Mouse (Mus musculus) left cerebral cortex, adult 2 months (tissue): ENCODE results near the gene Ufc1. TPM values are rescaled to one million over a fixed set of nuclear protein-coding genes. Genes with fewer than 3 reads are reported as not detected.

Experiments used
- DNase-seq, 2 experiments: peaks; one replicate each; pipeline ENCODE4 v3.0.0; 2021 to 2022; ENCODE audit warnings: low spot score in 2 of 2, mixed read lengths in 1 of 2; ENCODE audit errors: extremely low spot score in 1 of 2
- H3K27ac ChIP-seq: fragments of 200-600 bp; 2 replicates; pipeline ENCODE4 v1.8.1; 2022
- H3K4me3 ChIP-seq: fragments of 200-600 bp; 2 replicates; pipeline ENCODE4 v1.8.1; 2022
- CTCF ChIP-seq: fragments of 200-600 bp; IDR thresholded peaks from 2 replicates; pipeline ENCODE4 v1.8.1; 2022; ENCODE audit warnings: antibody characterized with exemption, mild to moderate bottlenecking, moderate library complexity
- intact Hi-C: fragments of 180-260 bp; cut with DNase I; formaldehyde crosslinking; loops from one replicate; pipeline ENCODE4 v1.15.1; 2025
- total RNA-seq, 2 experiments: library from RNA; stranded (reverse); gene quantifications; 2 replicates each; pipeline ENCODE4 v1.2.3; 2021

Gene Ufc1
- total RNA-seq, 2 experiments from 2014 or later, result 101 to 108 TPM

DNA sequence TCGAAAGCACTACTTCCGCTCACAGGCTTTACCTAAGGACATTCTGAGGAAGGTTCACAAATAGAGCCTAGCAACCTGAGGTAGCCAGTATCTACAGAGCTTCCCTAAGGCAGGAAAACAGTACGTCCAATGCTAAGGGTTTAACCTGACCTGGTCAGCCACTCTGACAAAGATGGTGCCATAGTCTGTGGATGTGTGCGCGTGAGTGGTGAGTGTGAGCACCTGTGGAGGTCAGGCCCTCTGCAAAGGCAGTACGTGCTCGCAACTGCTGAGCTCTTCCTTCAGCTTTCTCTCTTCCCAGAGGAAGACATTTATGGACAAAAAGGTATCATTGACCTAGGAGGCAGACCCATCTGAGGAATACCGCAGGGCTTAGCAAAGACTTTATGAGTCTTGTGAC is 16.4 kb downstream of the Ufc1 start:
- intact Hi-C loops, result no loop called here
- Histone ChIP-seq H3K4me3 (no peak overlapping the region), H3K27ac (no peak overlapping the region)
- no peak for TF ChIP-seq CTCF
- DNase-seq, result peak in 1 of 2 experiments; percentile 4

DNA sequence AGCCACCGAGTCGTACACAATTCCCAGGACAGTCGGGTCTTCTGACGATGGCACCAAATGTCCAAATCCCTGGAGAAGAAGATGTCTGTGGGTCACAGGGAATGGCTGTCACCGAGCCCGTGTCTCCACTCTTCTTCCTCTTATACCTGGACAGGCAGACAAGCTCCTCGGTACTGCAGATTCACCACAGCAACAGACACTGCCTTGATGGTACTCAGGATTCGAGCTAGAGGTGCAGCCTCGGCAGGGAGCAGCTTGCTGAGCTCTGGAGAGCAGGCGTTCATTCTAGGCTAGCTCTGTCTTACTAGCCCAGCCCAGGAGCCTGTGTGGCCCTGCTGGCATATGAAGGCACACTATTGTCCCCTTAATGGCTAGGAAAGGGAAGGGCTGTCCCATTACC is 17.1 kb downstream of the Ufc1 start:
- no peak for DNase-seq
- TF ChIP-seq CTCF, result no peak
- no peak overlapping the region for H3K27ac ChIP-seq

DNA sequence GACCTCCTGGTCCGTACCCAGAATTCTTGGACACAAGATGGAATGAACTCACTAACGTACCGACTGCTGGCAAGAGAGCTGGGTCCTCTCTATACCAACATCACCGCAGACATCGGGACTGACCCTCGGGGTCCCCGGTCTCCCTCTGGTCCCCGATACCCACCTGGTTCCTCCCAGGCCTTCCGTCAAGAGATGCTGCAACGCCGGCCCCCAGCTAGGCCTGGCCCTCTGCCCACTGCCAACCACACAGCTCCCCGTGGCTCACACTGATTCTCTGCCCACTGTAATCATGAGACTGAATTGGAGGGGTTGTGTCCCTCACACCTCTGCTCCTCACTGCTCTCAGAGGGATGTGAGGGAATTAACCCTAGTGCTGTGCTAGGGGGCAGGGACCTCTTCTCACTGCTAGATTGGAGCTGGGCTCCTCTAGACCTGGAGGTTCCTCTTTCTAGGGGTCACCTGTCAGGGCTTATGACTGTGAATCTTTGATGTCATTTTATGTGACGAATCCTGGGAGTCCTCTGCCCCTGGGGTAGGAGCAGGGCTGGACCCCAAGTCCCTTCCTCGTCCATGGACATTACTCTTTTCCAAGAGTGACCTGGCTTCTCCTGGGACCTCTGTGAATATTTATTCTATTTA is 18.6 kb downstream of the Ufc1 start:
- TF ChIP-seq CTCF, result no peak
- Histone ChIP-seq H3K27ac (no peak overlapping the region), H3K4me3 (no peak overlapping the region)
- DNase-seq, result no peak
- intact Hi-C loops, result no loop called here

More for the DNA sequence above, 17.1 kb downstream of the Ufc1 start:
- intact Hi-C loops, result no loop called here
- H3K4me3 ChIP-seq, result no peak overlapping the region

DNA sequence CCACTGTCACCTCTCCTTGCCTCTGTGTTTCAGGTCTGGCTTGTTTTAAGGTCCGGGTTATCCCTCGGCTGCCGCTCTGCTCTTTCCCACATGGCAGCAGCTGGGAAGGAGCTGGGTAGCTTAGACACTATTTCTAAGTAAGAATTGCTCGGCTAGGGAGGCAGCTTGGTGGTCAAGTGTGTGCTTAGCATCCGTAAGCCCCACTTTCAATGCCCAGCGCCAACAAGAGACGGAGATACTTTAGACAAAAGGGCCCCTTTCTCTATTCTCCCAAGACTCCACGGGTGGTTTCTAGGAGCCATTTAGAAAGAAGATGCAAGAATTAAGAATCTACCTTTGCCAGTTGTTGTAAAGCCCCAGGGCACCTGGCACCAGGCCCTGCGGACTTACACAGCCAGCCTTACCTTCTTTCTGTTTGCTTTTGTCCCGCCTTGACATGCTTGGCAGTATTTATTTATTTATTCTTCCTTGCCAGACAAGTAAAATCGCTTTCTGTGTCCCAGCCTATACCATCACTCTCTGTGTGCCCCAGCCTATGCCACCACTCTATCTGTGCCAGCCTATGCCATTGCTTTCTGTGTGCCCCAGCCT is 19.6 kb downstream of the Ufc1 start:
- intact Hi-C loops, result no loop called here

DNA sequence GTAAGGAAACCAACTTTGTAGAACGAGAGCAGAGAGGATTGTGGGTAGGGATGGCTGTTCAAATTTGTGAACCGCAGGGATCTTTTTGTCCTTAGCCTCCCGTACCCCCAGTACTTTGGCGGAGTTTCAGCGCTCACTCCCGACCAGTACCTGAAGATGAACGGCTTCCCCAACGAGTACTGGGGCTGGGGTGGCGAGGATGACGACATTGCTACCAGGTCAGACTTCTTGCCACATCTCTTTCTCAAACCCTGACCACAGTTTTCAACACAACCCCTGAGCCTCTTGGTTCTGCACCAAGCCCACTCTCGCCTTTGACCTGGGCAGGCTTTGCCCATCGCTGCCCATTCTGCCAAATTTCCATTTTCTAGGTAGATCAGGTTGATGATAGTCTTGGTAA is 20.7 kb downstream of the Ufc1 start:
- H3K4me3 ChIP-seq, result no peak overlapping the region
- intact Hi-C loops, result no loop called here
- no peak for DNase-seq
- H3K27ac ChIP-seq, result no peak overlapping the region
- TF ChIP-seq CTCF, result no peak

More for the DNA sequence above, 19.6 kb downstream of the Ufc1 start:
- Histone ChIP-seq H3K4me3 (no peak overlapping the region), H3K27ac (no peak overlapping the region)
- TF ChIP-seq CTCF, result no peak
- no peak for DNase-seq

DNA sequence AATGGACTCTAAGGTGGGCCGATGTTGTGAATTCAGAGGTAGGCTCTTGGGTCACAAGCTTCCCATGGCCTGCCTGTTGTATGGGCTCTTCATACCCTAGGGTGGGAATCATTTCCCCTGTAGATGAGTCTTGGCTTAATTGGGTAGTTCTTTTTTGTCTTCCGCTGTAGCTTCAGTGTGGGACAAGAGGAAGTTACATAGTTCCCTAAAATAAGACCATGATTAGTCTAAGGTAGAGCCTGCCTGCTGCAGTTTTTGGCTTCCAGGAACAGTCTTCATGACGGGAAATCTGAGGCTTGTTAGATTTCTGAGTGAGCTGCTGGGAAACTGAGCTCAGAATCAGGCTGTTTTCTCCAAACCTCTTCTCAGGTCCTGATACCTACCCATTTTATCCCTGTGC is 22.7 kb downstream of the Ufc1 start:
- no peak for DNase-seq
- Histone ChIP-seq H3K4me3 (no peak overlapping the region), H3K27ac (no peak overlapping the region)
- intact Hi-C loops, result no loop called here
- TF ChIP-seq CTCF, result no peak

DNA sequence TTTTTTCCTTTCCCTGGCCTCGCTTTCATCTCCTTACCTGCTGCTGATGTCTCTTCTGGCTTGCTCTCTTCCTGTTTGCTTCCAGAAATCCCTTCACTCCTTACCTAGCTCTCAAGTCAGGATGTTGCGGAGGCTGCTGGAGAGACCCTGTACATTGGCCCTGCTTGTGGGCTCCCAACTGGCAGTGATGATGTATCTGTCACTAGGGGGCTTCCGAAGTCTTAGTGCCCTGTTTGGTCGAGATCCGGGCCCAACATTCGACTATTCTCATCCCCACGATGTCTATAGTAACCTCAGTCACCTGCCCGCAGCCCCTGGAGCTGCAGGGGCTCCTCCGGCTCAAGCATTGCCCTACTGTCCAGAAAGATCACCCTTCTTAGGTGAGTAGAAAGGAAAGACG is 23.2 kb downstream of the Ufc1 start:
- no peak for TF ChIP-seq CTCF
- peak overlapping the region; percentile 89 for H3K4me3 ChIP-seq
- intact Hi-C loops, result no loop called here
- no peak for DNase-seq
- H3K27ac ChIP-seq, result no peak overlapping the region

DNA sequence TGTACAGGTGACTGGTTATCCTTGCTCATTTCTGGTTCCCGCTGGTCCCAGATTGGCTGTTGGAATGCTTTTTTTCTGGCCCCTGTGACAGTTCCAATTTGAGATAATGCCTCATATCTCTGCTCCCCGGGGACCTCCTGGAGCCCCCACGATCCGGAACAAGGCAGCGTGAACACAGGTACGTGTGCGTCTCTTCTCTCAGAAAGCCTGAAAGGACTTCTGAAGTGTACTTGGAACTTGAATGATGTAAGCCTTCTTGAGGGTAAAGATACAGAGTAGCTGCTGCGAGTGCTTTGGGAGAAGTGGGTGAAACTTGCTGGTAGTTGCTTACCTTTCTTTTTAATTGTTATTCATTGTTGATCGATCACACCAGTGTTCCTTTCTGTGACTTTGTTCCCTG is 23.6 kb downstream of the Ufc1 start:
- TF ChIP-seq CTCF, result no peak
- peak overlapping the region; percentile 89 for H3K4me3 ChIP-seq
- no peak overlapping the region for H3K27ac ChIP-seq
- DNase-seq, result no peak
- intact Hi-C loops, result no loop called here

DNA sequence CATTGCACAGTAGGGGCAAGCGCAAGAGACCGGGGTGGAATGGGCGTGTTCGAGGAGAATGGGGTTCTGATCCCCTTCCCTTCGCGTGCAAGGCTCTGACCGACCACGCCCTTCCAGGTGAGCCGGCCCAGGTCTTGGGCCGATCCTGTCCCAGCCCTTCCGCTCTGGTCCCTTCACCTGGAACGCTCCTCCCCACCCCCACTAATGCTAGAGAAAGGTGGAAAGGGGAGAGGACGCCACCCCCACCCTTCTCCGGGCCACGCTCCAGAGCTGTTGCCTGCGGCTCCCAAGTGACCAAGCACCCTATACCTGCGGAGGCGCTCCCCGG is 24.3 kb downstream of the Ufc1 start:
- DNase-seq, result no peak
- intact Hi-C loops, result loop anchor here (1.0 kb wide), 1 partner anchor 11 kb away; the partner anchor contains the start of gene Ppox
- H3K27ac ChIP-seq, result peak overlapping the region; percentile 89

DNA sequence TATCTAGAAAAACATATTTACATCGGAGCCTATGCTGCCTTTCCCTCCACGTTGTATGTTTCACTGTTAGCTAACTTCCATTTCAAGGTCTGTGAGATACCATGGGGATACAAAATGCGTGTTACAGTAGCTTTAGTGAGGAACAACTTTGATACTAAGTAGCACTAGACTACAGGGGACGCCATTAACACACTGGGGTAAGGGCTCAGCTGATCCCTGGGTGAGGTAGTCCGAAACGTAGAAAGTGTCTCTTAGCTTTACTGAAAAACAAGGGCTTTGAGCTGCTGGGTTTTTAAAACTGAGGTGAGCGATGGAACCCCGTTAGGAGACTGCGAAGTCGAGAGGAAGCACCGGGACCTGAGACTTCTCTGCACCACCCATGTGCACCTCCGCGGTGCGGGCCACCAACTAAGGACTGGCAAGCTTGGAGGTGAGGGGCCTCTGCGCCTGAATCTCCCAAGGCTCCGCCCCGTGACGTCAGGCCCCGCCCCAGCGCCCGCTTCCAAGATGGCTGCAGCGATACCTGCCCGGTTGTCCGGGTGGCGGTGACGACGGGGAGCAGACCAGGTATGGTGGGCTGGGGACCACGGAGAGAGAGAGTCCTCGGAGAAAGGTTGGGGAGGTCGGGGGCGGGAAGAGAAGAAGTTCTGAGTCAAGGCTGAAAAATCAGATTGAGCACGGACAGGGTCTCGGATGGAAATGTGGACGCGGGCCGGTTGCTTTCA is 24.8 kb downstream of the Ufc1 start, which contains the start of gene B4galt3:
TSS of gene B4galt3 (plus strand) at position 481 of the 725 bp plus-strand sequence.
- peak within 1 kb of the TSS; percentile 89 for H3K4me3 ChIP-seq
- peak within 1 kb of the TSS; percentile 89 for H3K27ac ChIP-seq
- intact Hi-C loops, result loop anchor here (1.0 kb wide), 1 partner anchor 11 kb away; the partner anchor contains the start of gene Ppox
- DNase-seq, result peak; percentile 94 to 97
- no peak for TF ChIP-seq CTCF

More for the DNA sequence above, 24.3 kb downstream of the Ufc1 start:
- peak overlapping the region; percentile 89 for H3K4me3 ChIP-seq
- no peak for TF ChIP-seq CTCF

DNA sequence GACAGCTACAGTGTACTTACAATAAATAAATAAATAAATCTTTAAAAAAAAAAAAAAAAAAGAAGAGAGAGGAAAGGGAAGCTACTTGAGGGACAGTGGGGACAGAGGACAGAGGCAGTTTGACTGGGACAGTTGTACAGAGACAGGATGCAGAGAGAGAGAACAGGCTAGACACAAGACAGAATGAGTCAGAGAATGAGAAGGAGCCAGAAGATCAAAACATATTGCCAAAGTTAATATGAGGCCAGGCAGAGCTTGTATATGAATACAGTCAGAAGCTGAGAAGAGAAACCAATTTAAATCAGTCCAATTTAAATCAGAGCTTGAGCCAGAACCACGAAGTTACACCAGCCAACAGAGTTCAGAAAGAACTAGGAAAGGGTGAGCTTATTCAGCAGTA is 26.5 kb downstream of the Ufc1 start:
- DNase-seq, result no peak
- no peak for TF ChIP-seq CTCF
- intact Hi-C loops, result no loop called here
- Histone ChIP-seq H3K27ac (no peak overlapping the region), H3K4me3 (no peak overlapping the region)

DNA sequence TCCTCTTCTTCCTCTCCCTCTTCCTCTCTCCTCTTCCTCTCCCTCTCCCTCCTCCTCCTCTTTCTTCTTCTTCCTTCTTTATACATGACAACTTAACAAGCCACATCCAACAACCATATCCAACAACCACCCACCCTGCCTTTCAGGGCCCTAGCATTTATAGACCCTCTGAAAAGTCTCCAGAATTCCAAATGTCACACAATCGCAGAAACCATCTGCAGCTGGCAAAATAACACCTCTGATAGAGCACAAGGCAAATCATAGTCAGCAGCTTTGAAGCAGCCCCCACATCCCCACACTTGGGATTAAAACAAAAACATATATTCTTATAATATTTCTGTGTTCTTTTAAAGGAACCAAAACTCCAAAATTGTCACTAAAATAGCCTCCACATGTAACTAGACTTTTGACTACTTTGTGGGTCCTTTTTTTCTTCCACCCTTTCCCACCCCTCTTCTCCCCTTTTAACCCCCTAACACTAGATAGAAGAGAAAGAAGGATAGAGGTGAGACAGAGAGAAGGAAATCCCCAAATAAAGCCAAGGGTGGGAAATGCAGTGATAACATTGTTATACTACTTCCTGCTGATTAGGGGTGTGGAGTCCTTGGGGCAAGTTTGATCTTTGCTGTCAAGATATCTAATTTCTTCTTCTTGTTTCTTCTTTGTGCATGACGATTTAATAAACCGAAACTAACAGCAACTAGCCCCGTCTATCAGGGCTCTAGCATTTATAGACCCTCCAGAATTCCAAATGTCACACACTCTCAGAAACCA is 28.7 kb downstream of the Ufc1 start:
- H3K27ac ChIP-seq, result no peak overlapping the region
- TF ChIP-seq CTCF, result no peak
- no peak overlapping the region for H3K4me3 ChIP-seq
- intact Hi-C loops, result no loop called here
- no peak for DNase-seq
